Mouse (Mus musculus) spleen, adult 2 months (tissue): Measurements from ENCODE around the gene Fez2. TPM values are rescaled to one million over a fixed set of nuclear protein-coding genes. Genes with fewer than 3 reads are reported as not detected.

Source experiments
- DNase-seq, 2 experiments: peaks; one replicate each; pipeline versions ENCODE4 v3.0.0 to v3.0.0-alpha.2; 2012 to 2021; ENCODE audit warnings: low spot score in 2 of 2, low read depth in 1 of 2
- H3K27ac ChIP-seq: fragments of 200-500 bp; 2 replicates; pipeline ENCODE4 v1.5.1; 2012; ENCODE audit warnings: low read length, inconsistent platforms; ENCODE audit not compliant: insufficient read depth
- H3K27me3 ChIP-seq: fragments of 200-500 bp; 2 replicates; pipeline ENCODE4 v1.6.1; 2012; ENCODE audit warnings: mild to moderate bottlenecking, moderate library complexity, low read length, inconsistent platforms; ENCODE audit not compliant: control insufficient read depth, insufficient read depth
- H3K36me3 ChIP-seq: fragments of 200-500 bp; 2 replicates; pipeline ENCODE4 v1.6.1; 2012; ENCODE audit warnings: mild to moderate bottlenecking, low read length, inconsistent platforms; ENCODE audit not compliant: control insufficient read depth, insufficient read depth
- H3K4me1 ChIP-seq: fragments of 200-500 bp; 2 replicates; pipeline ENCODE4 v1.6.1; 2011; ENCODE audit warnings: inconsistent platforms; ENCODE audit not compliant: control insufficient read depth, insufficient read depth, insufficient read length
- H3K4me3 ChIP-seq: fragments of 200-500 bp; 2 replicates; pipeline ENCODE4 v1.5.1; 2011; ENCODE audit warnings: mild to moderate bottlenecking, inconsistent platforms; ENCODE audit not compliant: insufficient read depth, insufficient read length; ENCODE audit errors: extremely low read depth
- CTCF ChIP-seq: fragments of 200-500 bp; IDR thresholded peaks from 2 replicates; pipeline ENCODE4 v1.5.1; 2011; ENCODE audit warnings: mild to moderate bottlenecking, inconsistent platforms; ENCODE audit not compliant: insufficient read depth, insufficient read length, insufficient replicate concordance; ENCODE audit errors: extremely low read depth
- POLR2A ChIP-seq: fragments of 200-500 bp; IDR thresholded peaks from 2 replicates; pipeline ENCODE4 v1.6.1; 2011; ENCODE audit warnings: low read depth, low read length, inconsistent platforms
- WGBS: fragments of 180-500 bp; shearing (Covaris S2); methylation state at CpG from one replicate; pipeline ENCODE4 v1.1.7; 2018; 5-methylcytosine and 5-hydroxymethylcytosine counted together
- polyA plus RNA-seq: library from polyadenylated mRNA; depleted of rRNA; stranded (reverse); fragments of >200 nt; gene quantifications from 2 replicates; pipeline ENCODE4 v1.2.3, GENCODE M21; 2012

The Fez2 gene
- polyA plus RNA-seq, 1 experiment = 12.7 TPM

GRCm38 (mm10) chr17:78343688-78344087, 74.3 kb downstream of the Fez2 start:
- Histone ChIP-seq H3K36me3 (no peaks in the 10 kb centered on the region), H3K4me3 (no peak overlapping the region), H3K4me1 (peaks cover 3% of the 10 kb centered on the region; the same call in 1 of the 2 replicates), H3K27ac (no peak overlapping the region), H3K27me3 (no peaks in the 10 kb centered on the region)
- WGBS = 94% methylated on average over 3 of the region's 3 CpGs
- TF ChIP-seq CTCF (no peak), POLR2A (no peak)
- no peak for DNase-seq

GRCm38 (mm10) chr17:78335250-78335649, 82.7 kb downstream of the Fez2 start:
- H3K27ac ChIP-seq = no peak overlapping the region
- WGBS = 93% methylated on average over 8 of the region's 8 CpGs

GRCm38 (mm10) chr17:78333275-78333674, 84.7 kb downstream of the Fez2 start:
- Histone ChIP-seq H3K4me3 (no peak overlapping the region), H3K27me3 (no peaks in the 10 kb centered on the region), H3K27ac (no peak overlapping the region), H3K36me3 (no peaks in the 10 kb centered on the region), H3K4me1 (no peaks in the 10 kb centered on the region)
- TF ChIP-seq POLR2A = no peak
- no peak for TF ChIP-seq CTCF
- 95% methylated on average over 10 of the region's 10 CpGs for WGBS
- no peak for DNase-seq

More at GRCm38 (mm10) chr17:78335250-78335649, 82.7 kb downstream of the Fez2 start:
- Histone ChIP-seq H3K4me3 (no peak overlapping the region), H3K36me3 (no peaks in the 10 kb centered on the region), H3K27me3 (no peaks in the 10 kb centered on the region), H3K4me1 (no peaks in the 10 kb centered on the region)
- DNase-seq = no peak
- TF ChIP-seq CTCF (no peak), POLR2A (no peak)

- Histone ChIP-seq H3K27me3 (no peaks in the 10 kb centered on the region), H3K4me1 (no peaks in the 10 kb centered on the region), H3K4me3 (no peak overlapping the region), H3K27ac (no peak overlapping the region), H3K36me3 (no peaks in the 10 kb centered on the region)
- 92% methylated on average over 8 of the region's 8 CpGs for WGBS
- no peak for DNase-seq
- TF ChIP-seq POLR2A = no peak
- TF ChIP-seq CTCF = no peak
These were observed 86.5 kb downstream of the Fez2 start for GRCm38 (mm10) chr17:78331438-78331837.

GRCm38 (mm10) chr17:78328287-78328686, 89.7 kb downstream of the Fez2 start:
- H3K27me3 ChIP-seq = no peaks in the 10 kb centered on the region
- no peak for TF ChIP-seq POLR2A
- no peak for TF ChIP-seq CTCF
- no peak for DNase-seq
- 75% methylated on average over 3 of the region's 3 CpGs for WGBS
- no peaks in the 10 kb centered on the region for H3K4me1 ChIP-seq
- H3K36me3 ChIP-seq = no peaks in the 10 kb centered on the region
- H3K27ac ChIP-seq = no peak overlapping the region
- no peak overlapping the region for H3K4me3 ChIP-seq

- Histone ChIP-seq H3K27ac (no peak overlapping the region), H3K36me3 (no peaks in the 10 kb centered on the region), H3K4me1 (no peaks in the 10 kb centered on the region), H3K27me3 (no peaks in the 10 kb centered on the region), H3K4me3 (no peak overlapping the region)
- no peak for DNase-seq
- 80% methylated on average over 4 of the region's 4 CpGs for WGBS
- TF ChIP-seq POLR2A (no peak), CTCF (no peak)
These were observed 90.8 kb downstream of the Fez2 start for GRCm38 (mm10) chr17:78327187-78327586.

GRCm38 (mm10) chr17:78326381-78326780, 91.6 kb downstream of the Fez2 start:
- Histone ChIP-seq H3K4me1 (no peaks in the 10 kb centered on the region), H3K27ac (no peak overlapping the region), H3K36me3 (no peaks in the 10 kb centered on the region), H3K4me3 (no peak overlapping the region), H3K27me3 (no peaks in the 10 kb centered on the region)
- DNase-seq = no peak
- 58% methylated on average over 2 of the region's 2 CpGs for WGBS
- TF ChIP-seq CTCF = no peak
- TF ChIP-seq POLR2A = no peak

- H3K27me3 ChIP-seq = no peaks in the 10 kb centered on the region
- H3K4me1 ChIP-seq = no peaks in the 10 kb centered on the region
- no peak overlapping the region for H3K4me3 ChIP-seq
- DNase-seq = no peak
- TF ChIP-seq POLR2A (no peak), CTCF (no peak)
- H3K27ac ChIP-seq = no peak overlapping the region
- WGBS = 89% methylated on average over 7 of the region's 7 CpGs
- no peaks in the 10 kb centered on the region for H3K36me3 ChIP-seq
These were observed 92.1 kb downstream of the Fez2 start for GRCm38 (mm10) chr17:78325761-78326332.
